Mouse (Mus musculus): ENCODE results near the gene 6030452D12Rik. TPM values are rescaled to one million over a fixed set of nuclear protein-coding genes. Genes with fewer than 3 reads are reported as not detected.
A peak's percentile ranks its signal among the peaks of the same experiment; 100 is the strongest.

Gene 6030452D12Rik
- polyA plus RNA-seq (2015; fragmentation: Nextera tagmentation; extraction: Ambion mirVana), result not detected in 2 replicates

GRCm38 (mm10) chr8:106500018-106500685, at the start of gene 6030452D12Rik:
6030452D12Rik (plus strand) TSS chr8:106500522.
- DNase-seq (ENCODE audit: low spot score), result no peak
- Histone ChIP-seq H3K27me3 (ENCODE audit: control insufficient read depth, insufficient read depth, low read length) (no peaks in the 10 kb centered on the region), H3K27ac (replicated peaks) (peak within 1 kb of the TSS; percentile 79), H3K9ac (ENCODE audit: low read length) (no peak within 1 kb of the TSS), H3K4me1 (replicated peaks; ENCODE audit: control insufficient read depth, insufficient read depth) (no peaks in the 10 kb centered on the region), H3K4me3 (ENCODE audit: low read depth, low read length) (no peak within 1 kb of the TSS), H3K9me3 (ENCODE audit: control insufficient read depth, low read length) (no peaks in the 10 kb centered on the region), H3K4me2 (replicated peaks; ENCODE audit: low read depth) (no peak within 1 kb of the TSS), H3K36me3 (ENCODE audit: control insufficient read depth, insufficient read depth, low read length) (no peaks in the 10 kb centered on the region)
- WGBS, result 31% methylated on average over 8 of the region's 8 CpGs
- no peak for TF ChIP-seq EP300 (optimal IDR thresholded peaks at IDR 0.05)
- TF ChIP-seq CTCF (IDR thresholded peaks at IDR 0.05; ENCODE audit: low read depth), result no peak
- ATAC-seq (ENCODE audit: low FRiP score, low TSS enrichment), result peak; percentile 61; the same call in 1 of the 2 replicates

- TF ChIP-seq EP300 (optimal IDR thresholded peaks at IDR 0.05) (no peak), CTCF (IDR thresholded peaks at IDR 0.05; ENCODE audit: low read depth) (no peak)
- WGBS, result 56% methylated on average over 6 of the region's 6 CpGs
- Histone ChIP-seq H3K4me1 (replicated peaks; ENCODE audit: control insufficient read depth, insufficient read depth) (no peaks in the 10 kb centered on the region), H3K9ac (ENCODE audit: low read length) (no peak overlapping the region), H3K36me3 (ENCODE audit: control insufficient read depth, insufficient read depth, low read length) (no peaks in the 10 kb centered on the region), H3K9me3 (ENCODE audit: control insufficient read depth, low read length) (no peaks in the 10 kb centered on the region), H3K27ac (replicated peaks) (no peak overlapping the region), H3K27me3 (ENCODE audit: control insufficient read depth, insufficient read depth, low read length) (no peaks in the 10 kb centered on the region), H3K4me3 (ENCODE audit: low read depth, low read length) (no peak overlapping the region), H3K4me2 (replicated peaks; ENCODE audit: low read depth) (no peak overlapping the region)
- DNase-seq (ENCODE audit: low spot score) (peak; percentile 42), ATAC-seq (ENCODE audit: low FRiP score, low TSS enrichment) (peak; percentile 82)
These were observed 48.8 kb upstream of the 6030452D12Rik start for GRCm38 (mm10) chr8:106451301-106452085.

- ATAC-seq (ENCODE audit: low FRiP score, low TSS enrichment) (no peak), DNase-seq (ENCODE audit: low spot score) (no peak)
- Histone ChIP-seq H3K27me3 (ENCODE audit: control insufficient read depth, insufficient read depth, low read length) (no peaks in the 10 kb centered on the region), H3K9ac (ENCODE audit: low read length) (no peak overlapping the region), H3K4me3 (ENCODE audit: low read depth, low read length) (no peak overlapping the region), H3K9me3 (ENCODE audit: control insufficient read depth, low read length) (no peaks in the 10 kb centered on the region), H3K27ac (replicated peaks) (no peak overlapping the region), H3K4me1 (replicated peaks; ENCODE audit: control insufficient read depth, insufficient read depth) (no peaks in the 10 kb centered on the region), H3K36me3 (ENCODE audit: control insufficient read depth, insufficient read depth, low read length) (no peaks in the 10 kb centered on the region), H3K4me2 (replicated peaks; ENCODE audit: low read depth) (no peak overlapping the region)
- no peak for TF ChIP-seq CTCF (IDR thresholded peaks at IDR 0.05; ENCODE audit: low read depth)
- TF ChIP-seq EP300 (optimal IDR thresholded peaks at IDR 0.05), result no peak
- WGBS, result 44% methylated on average over 12 of the region's 12 CpGs
These were observed 47.4 kb upstream of the 6030452D12Rik start for GRCm38 (mm10) chr8:106452701-106453481.

GRCm38 (mm10) chr8:106454036-106454435, 46.3 kb upstream of the 6030452D12Rik start:
- Histone ChIP-seq H3K27ac (replicated peaks) (no peak overlapping the region), H3K9me3 (ENCODE audit: control insufficient read depth, low read length) (no peaks in the 10 kb centered on the region), H3K9ac (ENCODE audit: low read length) (no peak overlapping the region), H3K4me2 (replicated peaks; ENCODE audit: low read depth) (no peak overlapping the region), H3K27me3 (ENCODE audit: control insufficient read depth, insufficient read depth, low read length) (no peaks in the 10 kb centered on the region), H3K36me3 (ENCODE audit: control insufficient read depth, insufficient read depth, low read length) (no peaks in the 10 kb centered on the region), H3K4me1 (replicated peaks; ENCODE audit: control insufficient read depth, insufficient read depth) (no peaks in the 10 kb centered on the region), H3K4me3 (ENCODE audit: low read depth, low read length) (no peak overlapping the region)
- no peak for TF ChIP-seq CTCF (IDR thresholded peaks at IDR 0.05; ENCODE audit: low read depth)
- TF ChIP-seq EP300 (optimal IDR thresholded peaks at IDR 0.05), result no peak
- no peak for DNase-seq (ENCODE audit: low spot score)
- WGBS, result 58% methylated on average over 11 of the region's 11 CpGs
- ATAC-seq (ENCODE audit: low FRiP score, low TSS enrichment), result no peak

- Histone ChIP-seq H3K27me3 (ENCODE audit: control insufficient read depth, insufficient read depth, low read length) (no peaks in the 10 kb centered on the region), H3K27ac (replicated peaks) (no peak overlapping the region), H3K4me2 (replicated peaks; ENCODE audit: low read depth) (no peak overlapping the region), H3K4me1 (replicated peaks; ENCODE audit: control insufficient read depth, insufficient read depth) (no peaks in the 10 kb centered on the region), H3K4me3 (ENCODE audit: low read depth, low read length) (no peak overlapping the region), H3K36me3 (ENCODE audit: control insufficient read depth, insufficient read depth, low read length) (no peaks in the 10 kb centered on the region), H3K9ac (ENCODE audit: low read length) (no peak overlapping the region), H3K9me3 (ENCODE audit: control insufficient read depth, low read length) (no peaks in the 10 kb centered on the region)
- DNase-seq (ENCODE audit: low spot score), result no peak
- TF ChIP-seq EP300 (optimal IDR thresholded peaks at IDR 0.05) (no peak), CTCF (IDR thresholded peaks at IDR 0.05; ENCODE audit: low read depth) (no peak)
- ATAC-seq (ENCODE audit: low FRiP score, low TSS enrichment), result no peak
- WGBS, result 52% methylated on average over 5 of the region's 5 CpGs
These were observed 38.2 kb upstream of the 6030452D12Rik start for GRCm38 (mm10) chr8:106462131-106462530.

Data from stomach, postnatal 0 days (tissue).